Mouse (Mus musculus) heart, postnatal 14 days (tissue): Measurements from ENCODE around the gene Bhlhe23. TPM values are rescaled to one million over a fixed set of nuclear protein-coding genes. Genes with fewer than 3 reads are reported as not detected.

Experiments used
- DNase-seq, 2 experiments: peaks; one replicate each; pipeline ENCODE4 v3.0.0; 2021 to 2022
- intact Hi-C: fragments of 180-260 bp; cut with DNase I; formaldehyde crosslinking; loops from one replicate; pipeline ENCODE4 v1.15.1; 2025
- long read RNA-seq, 2 experiments: library from polyadenylated mRNA; stranded (forward); transcript quantifications; one replicate each; pipeline ENCODE4 v2.0.0; 2021
- total RNA-seq, 2 experiments: library from RNA; stranded (reverse); gene quantifications; 2 replicates each; pipeline ENCODE4 v1.2.3; 2021

The Bhlhe23 gene
- total RNA-seq = not detected
- long read RNA-seq, experiment 1 = 0 reads
- long read RNA-seq, experiment 2 = 0 reads

DNA sequence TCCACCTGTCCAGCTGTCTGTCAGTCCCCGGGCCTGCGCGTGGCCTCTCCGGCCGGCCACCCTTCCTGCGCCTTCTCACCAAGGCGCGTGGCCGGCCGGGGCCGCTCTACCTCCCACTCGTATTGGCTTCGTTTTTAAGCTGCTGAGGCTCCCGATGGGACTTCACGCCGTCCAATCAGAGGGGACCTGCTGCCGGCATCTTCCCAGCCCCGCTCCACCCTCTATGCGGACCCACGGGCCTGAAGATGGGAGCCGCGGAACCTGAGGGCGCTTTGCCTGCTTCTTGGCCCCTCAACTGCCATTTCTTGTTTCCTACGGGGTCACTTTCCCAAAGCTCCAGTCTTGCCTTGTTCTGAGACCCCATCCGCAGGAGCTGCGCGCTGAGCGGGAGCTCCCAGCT, at the start of gene Bhlhe23:
Gene Bhlhe23 (minus strand): TSS at position 108 of the 400 bp plus-strand sequence.
- DNase-seq = no peak
- intact Hi-C loops = no loop called here

DNA sequence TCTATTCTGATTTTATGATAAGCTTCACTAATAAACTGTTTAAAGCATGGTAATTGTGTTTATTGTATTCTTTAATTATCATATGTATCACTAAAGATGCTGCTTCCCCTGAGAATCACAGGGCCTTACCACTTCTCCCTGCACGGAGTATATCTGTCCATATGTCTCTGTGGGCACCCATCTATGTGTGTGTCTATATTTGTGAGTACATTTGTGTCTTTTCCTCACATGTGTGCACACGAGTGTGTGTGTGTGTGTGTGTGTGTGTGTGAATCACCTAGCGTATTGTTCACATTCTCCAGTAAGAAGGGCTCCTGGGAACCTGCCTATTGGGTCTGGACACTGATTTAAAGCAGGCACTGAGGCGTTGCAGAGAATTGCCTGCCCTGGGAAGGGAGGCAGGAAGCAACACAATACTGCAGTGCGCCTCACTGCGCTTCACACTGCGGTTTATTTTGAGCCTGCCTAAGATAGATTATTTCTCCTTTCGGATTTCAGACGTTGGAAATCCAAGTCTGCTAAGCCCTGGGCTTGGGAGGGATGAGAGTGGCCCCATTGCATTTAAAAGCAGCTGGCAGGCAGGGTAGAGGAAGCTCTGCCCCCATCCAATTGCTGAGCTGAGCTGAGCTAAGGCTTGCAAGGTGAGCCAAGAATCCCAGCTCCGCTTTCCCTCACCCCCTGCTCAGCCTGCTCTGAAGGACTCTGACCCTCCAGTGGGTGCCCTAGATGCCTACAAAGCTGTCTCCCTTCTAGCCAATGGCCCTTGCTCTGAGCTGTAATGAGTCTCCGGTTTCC, 48.6 kb upstream of the Bhlhe23 start:
- DNase-seq = no peak
- intact Hi-C loops = no loop called here

DNA sequence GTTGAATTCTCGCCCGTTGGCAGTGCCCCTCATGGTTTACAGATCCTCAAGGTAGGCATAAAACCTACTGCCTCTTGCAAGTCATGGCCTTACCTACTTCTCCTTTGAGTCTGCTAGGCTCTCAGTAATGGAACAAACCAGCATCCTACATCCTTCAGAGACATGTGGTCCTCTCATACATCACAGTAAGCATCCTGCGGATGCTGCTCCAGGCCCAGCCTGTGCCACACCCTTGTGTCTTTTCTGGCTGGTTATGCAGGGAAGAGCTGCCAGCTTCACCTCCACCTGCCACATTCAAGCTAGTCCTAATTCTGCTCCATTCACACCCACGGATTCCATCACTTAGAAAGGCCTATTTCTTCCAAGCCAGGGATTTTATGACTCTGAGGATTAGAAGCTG, 48.0 kb upstream of the Bhlhe23 start:
- intact Hi-C loops = no loop called here
- DNase-seq = no peak

DNA sequence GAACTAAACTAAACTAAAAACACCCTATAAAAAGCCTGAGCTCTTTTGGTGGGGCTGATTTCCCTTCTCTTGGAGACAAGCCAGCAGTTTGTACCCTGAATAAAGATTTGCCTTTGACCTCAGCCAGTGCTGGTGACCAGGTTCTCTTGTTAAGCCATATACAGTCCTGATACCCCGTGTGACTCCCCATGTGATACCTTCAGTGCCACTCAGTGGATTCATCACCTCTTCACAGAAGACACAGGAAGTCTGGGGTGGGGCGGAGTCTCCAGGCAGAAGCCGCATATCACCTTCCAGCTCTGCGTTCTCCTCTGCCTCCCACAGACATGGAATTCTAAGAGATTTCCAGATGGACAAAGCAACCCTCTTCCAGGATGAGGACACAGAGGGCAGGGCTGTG, 47.4 kb upstream of the Bhlhe23 start:
- DNase-seq = no peak
- intact Hi-C loops = no loop called here

DNA sequence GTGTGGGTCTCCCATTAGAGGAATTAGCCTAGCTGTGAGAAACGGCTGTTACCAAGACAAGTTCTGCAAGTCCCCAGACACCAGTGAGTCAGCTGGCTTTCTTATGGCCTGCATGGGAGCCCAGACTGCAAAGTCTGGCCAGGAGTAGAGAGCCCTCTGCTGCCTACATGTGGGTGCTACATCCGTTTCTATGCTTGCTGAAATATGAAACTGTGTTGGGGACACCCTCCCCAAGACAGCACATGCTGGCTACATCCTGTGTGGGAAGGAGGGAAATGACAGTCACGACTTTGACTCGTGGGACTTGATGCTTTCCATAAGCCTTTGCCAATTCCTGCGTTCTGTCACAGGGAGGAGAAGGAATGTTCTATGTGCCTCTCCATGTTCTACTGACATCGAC, 45.8 kb upstream of the Bhlhe23 start:
- intact Hi-C loops = no loop called here
- peak; percentile 36 to 50 for DNase-seq

DNA sequence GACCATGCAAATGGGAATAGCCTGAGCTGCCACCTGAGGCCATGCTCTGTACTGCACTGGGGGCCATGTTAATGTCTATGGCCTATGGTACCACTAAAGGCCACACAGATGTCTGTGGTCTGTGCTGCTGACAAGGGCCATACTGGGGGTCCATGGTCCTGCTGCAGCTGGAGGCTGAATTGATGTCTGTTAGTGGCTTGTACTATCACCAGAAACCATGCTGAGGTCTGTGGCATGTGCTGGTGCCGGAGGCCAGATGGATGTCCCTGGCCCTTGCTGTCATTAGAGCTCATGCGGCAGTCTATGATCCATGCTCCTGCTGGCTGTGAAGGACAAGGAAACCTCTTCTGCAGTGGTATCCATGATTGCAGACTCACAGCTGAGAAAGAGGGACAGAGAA, 42.8 kb upstream of the Bhlhe23 start:
- no peak for DNase-seq
- intact Hi-C loops = no loop called here

DNA sequence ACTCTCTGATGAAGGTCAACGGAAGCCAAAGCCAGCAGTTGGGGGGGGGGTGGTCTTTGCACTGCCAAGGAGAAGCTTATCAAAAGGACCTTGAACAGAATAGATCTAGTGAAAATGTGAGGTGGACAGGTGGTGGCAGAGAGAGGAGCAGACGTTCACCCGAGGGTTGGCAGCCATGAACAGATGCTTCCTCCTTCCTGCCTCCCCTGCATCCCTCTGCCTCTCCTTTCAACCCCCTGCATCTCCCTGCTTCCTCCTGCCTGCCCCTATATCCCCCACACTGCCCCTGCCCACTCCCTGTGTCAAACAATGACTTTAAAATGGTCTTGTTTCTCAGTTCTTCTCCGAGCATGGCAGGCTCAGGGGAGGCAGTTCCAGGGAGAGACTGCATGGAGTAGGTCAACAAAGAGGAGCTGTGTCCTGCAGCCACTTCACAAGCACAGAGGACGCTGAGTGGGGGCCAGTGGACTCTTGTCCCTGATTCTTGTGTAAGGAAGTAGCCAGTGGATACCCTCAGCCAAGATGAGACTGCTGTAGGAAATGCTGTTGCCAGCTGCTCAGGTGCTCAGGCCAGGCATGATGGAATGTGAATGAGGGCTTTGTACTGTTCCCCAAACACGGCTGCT, 39.9 kb upstream of the Bhlhe23 start:
- intact Hi-C loops = no loop called here
- no peak for DNase-seq

DNA sequence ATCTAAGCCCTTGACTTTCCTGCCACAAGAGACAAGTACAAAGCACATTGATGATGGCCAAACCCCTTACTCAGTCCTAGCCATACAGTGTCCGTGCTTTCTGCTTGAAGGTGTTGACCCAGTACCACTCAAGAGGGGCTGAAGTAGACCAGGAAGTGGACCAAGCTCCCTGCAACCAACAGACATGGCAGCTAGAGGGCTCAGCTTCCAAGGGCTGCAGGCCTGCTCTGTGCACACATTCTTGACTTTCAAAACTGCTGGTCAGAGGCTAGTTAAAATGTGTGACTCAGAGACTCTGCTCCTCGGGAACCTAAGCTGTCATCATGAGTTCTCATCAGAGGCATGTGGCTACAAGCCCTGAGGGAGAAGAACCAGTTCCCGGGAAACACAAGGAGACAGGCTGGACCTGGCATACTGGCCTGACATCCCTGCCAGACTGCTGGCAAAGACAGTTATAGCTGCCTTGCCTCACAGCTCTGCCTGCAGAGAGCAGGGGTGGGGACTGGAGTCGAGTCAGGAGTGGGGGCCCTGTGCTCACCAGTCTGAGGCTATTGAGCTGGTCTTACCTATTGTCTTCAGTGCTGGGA, 37.4 kb upstream of the Bhlhe23 start:
- DNase-seq = no peak
- intact Hi-C loops = no loop called here

DNA sequence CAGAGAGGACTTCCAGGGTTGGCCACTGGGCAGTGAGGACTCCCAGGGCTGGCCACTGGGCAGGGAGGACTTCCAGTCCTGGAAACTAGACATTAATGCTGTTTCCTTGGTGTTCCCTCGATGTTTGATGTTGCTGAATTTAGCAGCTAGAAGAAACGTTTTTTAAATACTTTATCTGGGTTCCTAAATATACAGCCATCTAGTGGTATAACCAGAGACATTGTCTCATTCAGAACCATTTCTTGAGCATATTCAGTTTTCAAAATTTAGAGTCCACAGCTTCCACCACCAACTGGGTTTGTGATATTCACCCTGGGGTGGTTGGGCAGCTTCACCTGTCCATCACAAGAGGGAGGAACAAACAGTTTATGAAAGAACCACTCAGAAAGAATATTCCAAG, 34.3 kb upstream of the Bhlhe23 start:
- intact Hi-C loops = no loop called here
- DNase-seq = no peak

DNA sequence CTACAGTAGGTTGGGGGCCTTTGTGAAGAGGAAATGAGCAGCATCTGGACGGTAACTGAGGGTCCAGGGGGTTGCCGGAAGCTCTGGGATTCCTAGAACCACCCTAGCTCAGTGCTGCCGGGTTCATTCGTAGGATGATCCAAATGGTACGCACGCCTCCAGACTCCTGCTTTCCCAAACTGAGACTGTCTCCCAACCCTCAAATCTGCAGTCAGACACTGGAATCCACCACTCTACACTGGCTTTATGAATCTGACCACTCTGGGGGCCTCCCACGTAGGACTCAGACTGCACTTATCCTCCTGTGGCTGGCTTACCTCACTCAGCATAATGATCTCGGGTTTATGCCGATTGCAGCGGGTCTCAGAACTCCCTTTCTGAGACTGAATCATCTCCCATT, 32.8 kb upstream of the Bhlhe23 start:
- intact Hi-C loops = no loop called here
- no peak for DNase-seq

DNA sequence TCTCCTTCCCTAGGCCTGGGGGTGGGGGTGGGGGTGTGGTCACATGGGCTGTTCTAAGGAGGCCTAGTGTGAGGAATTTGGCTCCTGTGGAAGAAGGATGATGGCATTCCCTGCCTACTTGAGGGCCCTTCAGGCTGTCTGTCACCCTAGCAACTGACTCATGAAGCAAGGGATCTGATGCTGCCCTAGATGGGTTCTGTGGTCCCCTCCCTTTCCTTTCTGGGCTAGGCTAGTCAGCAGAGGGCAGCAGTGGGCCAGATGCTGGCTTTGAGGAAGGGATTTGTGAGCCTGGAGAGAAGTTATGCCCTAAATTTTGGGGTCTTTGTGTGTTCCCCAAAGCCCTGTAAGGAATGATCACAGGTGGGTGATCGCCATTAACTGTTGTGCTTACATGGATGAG, 29.3 kb upstream of the Bhlhe23 start:
- intact Hi-C loops = no loop called here
- peak; percentile 9 to 36 for DNase-seq

DNA sequence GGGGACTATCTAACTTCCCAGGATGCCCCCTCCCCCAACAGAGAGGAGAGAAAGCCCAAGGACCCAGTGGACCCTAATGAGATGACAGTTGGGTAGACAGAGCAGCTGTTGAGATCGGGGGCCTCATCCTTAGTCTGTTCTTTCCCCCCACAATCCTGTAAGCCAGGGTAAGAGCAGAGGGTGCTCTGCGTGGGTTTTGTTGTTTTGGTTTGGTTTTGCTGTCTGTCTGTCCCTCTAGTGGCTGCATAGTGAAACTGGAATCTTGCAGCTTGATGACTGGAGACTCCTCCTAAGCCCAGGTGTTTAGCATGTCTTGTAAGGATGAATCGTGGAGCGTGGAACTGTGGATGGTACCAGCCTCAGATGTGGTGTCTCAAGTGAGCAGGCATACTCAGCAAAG, 19.3 kb upstream of the Bhlhe23 start:
- intact Hi-C loops = no loop called here
- no peak for DNase-seq

DNA sequence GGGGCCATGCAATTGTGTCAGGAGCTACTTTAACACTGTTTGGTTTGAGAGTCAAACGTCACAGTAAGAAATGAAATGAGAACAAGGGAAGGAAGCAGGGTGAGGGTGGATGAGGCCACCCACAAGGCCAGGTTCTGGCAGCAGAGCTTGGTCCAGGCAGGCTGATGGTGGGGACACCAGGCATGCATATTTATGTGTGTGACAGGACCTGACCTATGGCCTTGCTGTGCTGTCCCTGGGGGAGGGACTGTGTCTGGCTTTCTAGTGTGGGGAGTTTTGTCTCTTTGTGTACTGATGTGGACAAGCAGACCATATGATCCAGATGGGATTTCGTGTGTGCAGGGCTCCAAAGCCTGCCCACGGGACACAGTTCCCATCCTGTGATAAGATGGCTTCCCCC, 18.9 kb upstream of the Bhlhe23 start:
- no peak for DNase-seq
- intact Hi-C loops = no loop called here

DNA sequence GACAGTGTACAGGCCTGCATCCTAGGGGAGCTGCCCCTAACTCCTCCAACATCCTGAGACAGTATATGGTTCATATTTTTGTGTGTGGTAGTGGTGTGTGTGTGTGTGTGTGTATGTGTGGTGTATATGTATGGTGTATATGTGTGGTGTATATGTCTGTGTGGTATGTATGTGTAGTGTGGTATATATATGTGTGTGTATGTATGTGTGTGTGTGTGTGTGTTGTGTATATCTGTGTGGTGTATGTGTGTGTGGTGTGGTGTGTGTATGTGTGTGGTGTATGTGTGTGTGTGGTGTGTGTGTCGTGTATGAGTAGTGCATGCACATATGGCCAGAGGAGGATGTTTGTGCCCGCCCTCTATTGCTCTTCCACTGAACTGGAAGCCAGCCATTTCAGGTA, 17.7 kb upstream of the Bhlhe23 start:
- intact Hi-C loops = no loop called here
- no peak for DNase-seq

DNA sequence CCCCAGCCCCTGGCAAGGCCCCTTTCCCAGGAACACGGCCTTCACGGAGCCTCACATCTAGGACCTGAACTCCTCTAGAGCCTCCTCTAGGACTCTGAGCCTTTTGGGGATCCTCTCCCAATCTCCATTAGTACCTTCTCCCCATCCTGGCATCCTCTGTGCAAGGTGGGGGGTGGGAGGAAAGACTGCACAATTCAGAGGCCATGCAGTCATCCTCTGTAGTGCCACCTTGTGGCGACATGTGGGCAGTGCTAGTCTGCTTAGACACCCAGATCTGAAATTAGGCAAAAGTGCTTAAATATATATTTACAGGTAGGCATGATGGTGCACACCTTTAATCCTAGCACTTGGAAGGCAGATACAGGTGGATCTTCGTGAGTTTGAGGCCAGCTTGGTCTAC, 15.0 kb upstream of the Bhlhe23 start:
- intact Hi-C loops = no loop called here
- peak; percentile 35 to 64 for DNase-seq

DNA sequence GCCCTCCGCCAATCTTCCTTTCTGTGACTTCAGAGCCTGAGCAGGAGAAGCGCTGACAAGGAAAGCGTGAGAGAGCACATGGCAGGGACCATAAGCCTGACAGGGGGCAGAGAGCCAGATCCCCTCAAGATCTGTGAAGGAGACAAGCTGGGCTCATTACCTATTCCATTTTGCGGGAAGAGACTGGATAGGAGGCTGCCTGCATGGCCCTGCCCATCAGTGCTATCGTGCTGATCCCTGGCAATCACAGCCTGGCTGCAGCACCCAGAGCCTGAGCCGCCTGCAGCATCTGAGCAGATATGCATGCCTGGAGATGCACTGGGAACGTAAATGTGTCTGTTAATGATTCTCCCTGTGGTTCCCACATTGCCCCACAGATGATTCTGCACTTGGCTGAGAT, 12.1 kb upstream of the Bhlhe23 start:
- DNase-seq = peak in 1 of 2 experiments; percentile 2
- intact Hi-C loops = loop anchor here (5.0 kb wide), 1 partner anchor 108 kb away; no protein-coding TSS in a partner anchor

DNA sequence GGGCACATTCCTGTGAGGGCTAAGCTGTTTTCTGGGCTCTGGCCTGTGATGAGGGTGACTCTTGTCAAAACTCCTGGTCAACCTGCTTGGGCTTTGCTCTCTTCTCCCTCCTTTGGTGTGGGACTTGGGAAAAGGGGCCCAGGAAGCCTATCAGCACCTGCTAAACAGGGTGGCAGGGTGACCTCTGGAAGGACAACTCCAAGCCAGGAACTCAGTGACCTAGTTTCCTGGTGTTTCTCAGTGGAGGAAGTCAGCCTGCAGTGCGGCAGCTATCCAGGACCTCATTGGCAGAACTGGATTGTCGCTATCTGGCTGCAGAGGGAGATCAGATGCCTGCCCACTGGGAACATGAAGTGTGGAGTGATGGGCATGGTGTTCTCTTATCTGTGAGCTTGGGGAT, 11.7 kb upstream of the Bhlhe23 start:
- intact Hi-C loops = loop anchor here (5.0 kb wide), 1 partner anchor 109 kb away; no protein-coding TSS in a partner anchor
- peak; percentile 39 to 51 for DNase-seq

DNA sequence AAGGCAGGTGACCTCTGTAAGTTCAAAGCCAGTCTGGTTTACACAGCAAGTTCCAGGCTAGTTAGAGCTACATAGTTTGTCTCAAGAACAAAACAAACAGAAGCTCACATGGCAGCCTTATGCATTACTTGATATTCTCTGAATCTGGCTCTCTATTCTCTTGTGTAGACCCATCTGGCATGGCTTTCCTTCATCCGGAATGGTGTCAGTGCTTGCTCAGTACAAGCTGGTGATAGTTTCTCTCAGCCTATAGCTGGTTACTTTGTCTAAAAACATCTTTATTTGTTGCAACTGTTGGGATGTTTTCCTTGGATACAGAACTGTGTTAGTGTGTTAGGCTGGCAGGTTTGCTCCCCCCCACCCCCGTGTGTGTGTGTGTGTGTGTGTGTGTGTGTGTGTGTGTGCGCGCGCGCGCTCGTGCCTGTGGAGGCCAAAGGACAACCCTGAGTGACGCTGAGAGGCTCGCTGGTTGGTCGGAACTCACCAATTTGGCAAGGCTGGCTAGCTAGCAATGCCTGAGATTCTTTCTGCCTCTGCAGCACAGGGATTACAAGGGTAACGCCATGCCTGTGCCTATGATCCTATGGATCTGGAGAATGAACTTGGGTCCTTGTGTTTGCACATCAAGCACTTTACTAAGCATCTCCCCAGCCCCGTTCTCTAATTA, 11.0 kb upstream of the Bhlhe23 start:
- intact Hi-C loops = loop anchor here (5.0 kb wide), 1 partner anchor 110 kb away; no protein-coding TSS in a partner anchor
- DNase-seq = peak; percentile 11 to 20

DNA sequence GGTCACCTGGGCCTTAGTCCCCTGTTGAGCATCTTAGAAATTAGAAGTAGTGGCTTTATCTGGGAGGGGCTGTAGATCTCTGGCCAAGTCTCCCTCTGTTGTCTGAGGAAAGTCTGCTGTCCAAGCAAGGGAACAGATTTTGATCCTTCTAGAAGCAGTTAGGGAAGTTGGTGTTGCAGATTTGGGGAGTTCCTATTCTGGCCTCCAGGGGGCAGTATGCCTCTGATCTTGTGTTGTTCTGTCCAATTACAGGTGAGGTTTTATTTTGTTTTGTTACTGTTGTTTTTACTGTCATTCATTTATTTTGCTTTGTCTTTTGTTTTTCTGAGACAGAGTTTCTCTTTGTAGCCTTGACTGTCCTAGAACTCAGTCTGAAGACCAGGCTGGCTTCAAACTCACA, 10.0 kb upstream of the Bhlhe23 start:
- intact Hi-C loops = loop anchor here (5.0 kb wide), 1 partner anchor 111 kb away; no protein-coding TSS in a partner anchor
- peak; percentile 24 to 53 for DNase-seq

DNA sequence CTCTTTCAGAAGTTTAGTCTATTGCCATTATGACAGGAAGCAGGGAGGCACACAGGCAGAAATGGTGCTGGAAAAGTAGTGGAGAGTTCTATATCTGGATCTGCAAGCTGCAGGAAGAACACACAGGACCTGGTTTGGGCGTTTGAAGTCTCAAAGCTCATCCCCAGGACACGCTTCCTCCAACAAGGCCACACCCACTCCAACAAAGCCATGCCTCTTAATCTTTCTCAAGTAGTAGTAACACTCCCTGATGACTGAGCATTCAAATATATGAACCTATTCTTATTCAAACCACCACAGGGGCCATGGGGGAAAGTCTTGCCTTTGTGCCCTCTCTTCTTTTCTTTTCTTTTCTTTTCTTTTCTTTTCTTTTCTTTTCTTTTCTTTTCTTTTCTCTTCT, 3.6 kb upstream of the Bhlhe23 start:
- no peak for DNase-seq
- intact Hi-C loops = no loop called here
